Mouse (Mus musculus): ENCODE results near the gene Glcci1. TPM values are rescaled to one million over a fixed set of nuclear protein-coding genes. Genes with fewer than 3 reads are reported as not detected.

Glcci1 gene
- polyA plus RNA-seq, 1 experiment from 2014 or later: 8.7 TPM

DNA sequence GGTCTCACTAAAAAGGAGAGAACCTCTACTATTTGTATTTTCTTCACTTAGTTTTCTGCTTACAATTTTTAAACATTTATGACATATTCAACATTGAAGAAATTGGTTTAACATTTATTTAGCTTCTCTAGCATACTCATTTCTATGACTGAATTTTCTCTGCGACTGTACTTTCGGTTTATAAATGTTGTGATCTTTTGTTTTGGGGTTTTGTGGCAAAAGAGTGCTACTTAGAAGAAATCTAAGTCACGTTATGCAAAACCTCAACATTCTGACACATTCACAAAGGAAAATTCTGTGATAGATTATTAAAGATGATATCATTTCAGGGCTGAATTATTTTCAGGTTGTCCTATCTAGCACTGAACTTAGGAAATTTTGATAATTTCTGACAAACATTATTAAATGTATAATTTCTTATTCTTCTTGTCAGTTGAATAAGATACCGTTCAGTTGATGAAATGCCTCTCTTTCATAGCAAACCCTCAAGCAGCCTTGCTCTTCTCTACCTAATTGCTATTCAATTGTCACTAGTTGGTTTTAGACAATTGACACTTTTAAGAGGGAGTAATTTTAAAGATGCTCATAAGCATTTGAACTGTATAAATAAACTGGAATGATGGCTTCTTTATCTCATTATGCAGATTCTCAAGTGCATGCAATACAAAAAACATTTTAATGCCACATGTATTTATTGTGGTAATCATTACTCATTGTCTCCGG is 47.6 kb downstream of the Glcci1 start:
- Histone ChIP-seq H3K9ac (ENCODE audit: low read depth, low read length) (no peak overlapping the region), H3K27me3 (replicated peaks; ENCODE audit: control insufficient read depth, insufficient read depth, low read length) (no peaks in the 10 kb centered on the region), H3K27ac (replicated peaks; ENCODE audit: low read depth, low read length) (no peak overlapping the region), H3K9me3 (ENCODE audit: control insufficient read depth, low read length) (no peaks in the 10 kb centered on the region), H3K36me3 (ENCODE audit: control insufficient read depth, insufficient read depth, low read length) (0 out of 2 replicates have a peak, but pooled peaks cover 11% of the 10 kb centered on the region), H3K4me1 (ENCODE audit: control insufficient read depth, insufficient read depth, low read length) (no peaks in the 10 kb centered on the region), H3K4me2 (ENCODE audit: low read depth, low read length) (no peak overlapping the region), H3K4me3 (ENCODE audit: low read depth, low read length) (no peak overlapping the region)
- WGBS: 88% methylated on average over 5 of the region's 5 CpGs
- ATAC-seq (ENCODE audit: low read depth) (no peak), DNase-seq (ENCODE audit: low spot score) (no peak)

DNA sequence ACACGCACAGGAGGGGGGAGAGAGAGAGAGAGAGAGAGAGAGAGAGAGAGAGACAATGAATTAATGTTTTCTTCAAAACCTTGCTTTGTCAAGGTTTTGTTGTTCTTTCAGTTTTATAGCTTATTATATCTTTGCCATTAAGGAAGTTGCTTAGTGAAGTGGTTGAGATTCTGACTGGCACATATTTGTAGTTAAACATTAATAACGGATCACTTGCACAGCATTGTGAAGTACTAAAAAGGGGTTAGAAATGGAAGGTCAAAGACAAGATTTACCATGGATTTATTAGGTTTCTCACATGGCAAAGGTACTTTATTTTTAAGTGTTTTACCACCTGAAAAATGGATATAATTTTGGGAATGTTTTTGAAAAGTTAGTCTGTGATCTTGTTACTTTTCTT is 51.3 kb downstream of the Glcci1 start:
- ATAC-seq (ENCODE audit: low read depth): no peak
- WGBS: 95% methylated on average over 2 of the region's 2 CpGs
- H3K4me2 ChIP-seq (ENCODE audit: low read depth, low read length): no peak overlapping the region
- H3K4me3 ChIP-seq (ENCODE audit: low read depth, low read length): no peak overlapping the region
- no peak for DNase-seq (ENCODE audit: low spot score)
- 0 out of 2 replicates have a peak, but pooled peaks cover 7% of the 10 kb centered on the region for H3K36me3 ChIP-seq (ENCODE audit: control insufficient read depth, insufficient read depth, low read length)
- no peaks in the 10 kb centered on the region for H3K4me1 ChIP-seq (ENCODE audit: control insufficient read depth, insufficient read depth, low read length)
- H3K27me3 ChIP-seq (replicated peaks; ENCODE audit: control insufficient read depth, insufficient read depth, low read length): no peaks in the 10 kb centered on the region
- no peak overlapping the region for H3K9ac ChIP-seq (ENCODE audit: low read depth, low read length)
- 0 out of 2 replicates have a peak, but pooled peaks cover 3% of the 10 kb centered on the region for H3K9me3 ChIP-seq (ENCODE audit: control insufficient read depth, low read length)
- H3K27ac ChIP-seq (replicated peaks; ENCODE audit: low read depth, low read length): no peak overlapping the region

- H3K4me3 ChIP-seq (ENCODE audit: low read depth, low read length): no peak overlapping the region
- WGBS: 95% methylated on average over 9 of the region's 9 CpGs
- no peaks in the 10 kb centered on the region for H3K4me1 ChIP-seq (ENCODE audit: control insufficient read depth, insufficient read depth, low read length)
- no peak overlapping the region for H3K4me2 ChIP-seq (ENCODE audit: low read depth, low read length)
- peaks cover 11% of the 10 kb centered on the region; the same call in 1 of the 2 replicates for H3K36me3 ChIP-seq (ENCODE audit: control insufficient read depth, insufficient read depth, low read length)
- DNase-seq (ENCODE audit: low spot score) (no peak), ATAC-seq (ENCODE audit: low read depth) (no peak)
- H3K9ac ChIP-seq (ENCODE audit: low read depth, low read length): no peak overlapping the region
- no peaks in the 10 kb centered on the region for H3K9me3 ChIP-seq (ENCODE audit: control insufficient read depth, low read length)
- H3K27me3 ChIP-seq (replicated peaks; ENCODE audit: control insufficient read depth, insufficient read depth, low read length): no peaks in the 10 kb centered on the region
- no peak overlapping the region for H3K27ac ChIP-seq (replicated peaks; ENCODE audit: low read depth, low read length)
These were observed 73.0 kb downstream of the Glcci1 start for GRCm38 (mm10) chr6:8582377-8582776.

DNA sequence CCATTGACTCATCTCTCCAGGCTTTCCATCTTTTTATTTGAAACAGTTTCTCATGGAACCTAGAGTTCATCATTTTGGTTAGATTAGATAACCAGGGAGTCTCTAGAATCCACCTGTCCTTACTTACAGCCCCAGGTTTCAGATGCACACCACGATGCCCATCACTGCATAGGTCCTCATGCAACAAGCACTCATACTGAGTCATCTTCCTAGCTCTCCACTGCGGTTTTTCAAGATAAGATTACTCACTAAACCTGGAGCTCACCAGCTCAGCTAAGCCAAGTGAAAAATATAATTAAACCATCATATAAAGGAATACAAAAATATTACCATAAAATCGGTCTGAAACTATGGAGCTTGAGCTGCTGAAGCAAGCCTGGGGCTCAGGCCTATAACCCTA is 74.5 kb downstream of the Glcci1 start:
- no peak for DNase-seq (ENCODE audit: low spot score)

GRCm38 (mm10) chr6:8591665-8592064 is 82.3 kb downstream of the Glcci1 start:
- H3K36me3 ChIP-seq (ENCODE audit: control insufficient read depth, insufficient read depth, low read length): 0 out of 2 replicates have a peak, but pooled peaks cover 11% of the 10 kb centered on the region
- no peak overlapping the region for H3K4me2 ChIP-seq (ENCODE audit: low read depth, low read length)
- 91% methylated on average over 9 of the region's 9 CpGs for WGBS
- no peak overlapping the region for H3K27ac ChIP-seq (replicated peaks; ENCODE audit: low read depth, low read length)
- DNase-seq (ENCODE audit: low spot score): no peak
- H3K4me1 ChIP-seq (ENCODE audit: control insufficient read depth, insufficient read depth, low read length): no peaks in the 10 kb centered on the region
- no peak for ATAC-seq (ENCODE audit: low read depth)
- no peaks in the 10 kb centered on the region for H3K27me3 ChIP-seq (replicated peaks; ENCODE audit: control insufficient read depth, insufficient read depth, low read length)
- no peak overlapping the region for H3K9ac ChIP-seq (ENCODE audit: low read depth, low read length)
- H3K4me3 ChIP-seq (ENCODE audit: low read depth, low read length): no peak overlapping the region
- no peaks in the 10 kb centered on the region for H3K9me3 ChIP-seq (ENCODE audit: control insufficient read depth, low read length)

More for the DNA sequence above, 74.5 kb downstream of the Glcci1 start:
- WGBS: 91% methylated on average over 3 of the region's 3 CpGs
- H3K36me3 ChIP-seq (ENCODE audit: control insufficient read depth, insufficient read depth, low read length): peaks cover 11% of the 10 kb centered on the region; the same call in 1 of the 2 replicates
- H3K27me3 ChIP-seq (replicated peaks; ENCODE audit: control insufficient read depth, insufficient read depth, low read length): no peaks in the 10 kb centered on the region
- H3K9ac ChIP-seq (ENCODE audit: low read depth, low read length): no peak overlapping the region
- no peak for ATAC-seq (ENCODE audit: low read depth)
- no peak overlapping the region for H3K27ac ChIP-seq (replicated peaks; ENCODE audit: low read depth, low read length)
- no peak overlapping the region for H3K4me3 ChIP-seq (ENCODE audit: low read depth, low read length)
- no peak overlapping the region for H3K4me2 ChIP-seq (ENCODE audit: low read depth, low read length)
- H3K9me3 ChIP-seq (ENCODE audit: control insufficient read depth, low read length): no peaks in the 10 kb centered on the region
- H3K4me1 ChIP-seq (ENCODE audit: control insufficient read depth, insufficient read depth, low read length): no peaks in the 10 kb centered on the region

DNA sequence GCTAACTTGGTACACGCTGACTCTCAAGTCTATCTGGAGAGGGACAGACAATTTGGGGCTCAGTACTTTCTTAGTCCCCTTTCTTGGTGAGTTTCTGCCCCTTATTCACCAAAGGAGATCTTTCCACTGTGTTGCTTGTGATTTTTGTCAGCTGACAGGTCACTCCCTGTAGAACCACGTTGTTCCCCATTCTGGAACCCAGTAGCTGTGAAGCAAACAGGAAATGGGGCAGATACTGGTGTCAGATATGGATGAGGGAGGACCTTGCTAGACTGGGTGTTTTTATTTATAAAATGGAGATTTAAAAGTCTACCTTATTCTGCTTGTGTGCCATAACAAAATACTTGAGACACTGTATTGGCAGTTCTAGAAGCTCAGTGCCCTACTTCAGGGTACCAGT is 108.0 kb downstream of the Glcci1 start:
- H3K9ac ChIP-seq (ENCODE audit: low read depth, low read length): no peak overlapping the region

DNA sequence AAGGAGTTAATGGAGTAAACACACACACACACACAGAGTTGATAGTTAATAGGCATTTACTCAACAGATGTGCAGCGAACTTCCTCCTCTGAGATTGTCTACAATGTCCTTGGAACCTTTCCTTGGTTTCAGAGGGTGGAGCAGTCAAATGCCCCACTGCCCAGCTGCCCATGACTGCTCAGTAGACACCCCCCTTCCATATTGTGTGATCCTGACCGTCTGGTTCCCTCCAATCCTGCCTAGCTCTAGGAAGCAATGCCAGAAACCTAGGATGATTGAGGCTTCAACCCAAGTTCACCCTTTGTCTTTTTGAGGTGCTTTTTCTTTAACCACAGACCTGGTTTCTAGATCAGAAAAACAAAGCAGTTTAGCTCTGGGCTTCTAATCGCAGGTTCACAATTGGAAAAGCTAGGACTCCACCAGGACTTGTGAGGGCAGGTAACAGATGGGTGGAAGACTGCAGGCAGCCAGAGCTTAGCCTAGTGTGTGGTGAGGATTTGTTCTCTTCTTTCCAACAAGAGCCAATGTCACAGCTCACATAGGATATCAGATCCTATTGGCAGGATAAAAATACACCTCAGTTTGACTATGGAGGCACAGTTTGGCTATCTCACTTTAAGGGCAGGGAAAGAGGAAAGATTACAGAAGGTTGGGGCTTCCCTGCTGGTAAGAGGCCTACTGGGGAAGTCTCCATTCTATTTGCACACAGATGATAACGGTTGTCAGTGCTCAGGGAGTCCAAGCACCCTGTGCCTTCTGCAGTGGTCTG is 110.4 kb downstream of the Glcci1 start:
- no peak overlapping the region for H3K4me2 ChIP-seq (ENCODE audit: low read depth, low read length)
- WGBS: 76% methylated on average over 4 of the region's 4 CpGs
- no peaks in the 10 kb centered on the region for H3K27me3 ChIP-seq (replicated peaks; ENCODE audit: control insufficient read depth, insufficient read depth, low read length)
- no peak overlapping the region for H3K9ac ChIP-seq (ENCODE audit: low read depth, low read length)
- ATAC-seq (ENCODE audit: low read depth) (no peak), DNase-seq (ENCODE audit: low spot score) (no peak)
- H3K36me3 ChIP-seq (ENCODE audit: control insufficient read depth, insufficient read depth, low read length): no peaks in the 10 kb centered on the region
- no peaks in the 10 kb centered on the region for H3K9me3 ChIP-seq (ENCODE audit: control insufficient read depth, low read length)
- no peak overlapping the region for H3K27ac ChIP-seq (replicated peaks; ENCODE audit: low read depth, low read length)
- no peaks in the 10 kb centered on the region for H3K4me1 ChIP-seq (ENCODE audit: control insufficient read depth, insufficient read depth, low read length)
- H3K4me3 ChIP-seq (ENCODE audit: low read depth, low read length): no peak overlapping the region

More for the DNA sequence above, 108.0 kb downstream of the Glcci1 start:
- ATAC-seq (ENCODE audit: low read depth) (no peak), DNase-seq (ENCODE audit: low spot score) (no peak)
- whole genome bisulfite sequencing: 69% methylated on average over 2 of the region's 2 CpGs
- no peak overlapping the region for H3K27ac ChIP-seq (replicated peaks; ENCODE audit: low read depth, low read length)
- H3K4me2 ChIP-seq (ENCODE audit: low read depth, low read length): no peak overlapping the region
- H3K4me1 ChIP-seq (ENCODE audit: control insufficient read depth, insufficient read depth, low read length): no peaks in the 10 kb centered on the region
- no peaks in the 10 kb centered on the region for H3K27me3 ChIP-seq (replicated peaks; ENCODE audit: control insufficient read depth, insufficient read depth, low read length)
- H3K36me3 ChIP-seq (ENCODE audit: control insufficient read depth, insufficient read depth, low read length): no peaks in the 10 kb centered on the region
- no peaks in the 10 kb centered on the region for H3K9me3 ChIP-seq (ENCODE audit: control insufficient read depth, low read length)
- no peak overlapping the region for H3K4me3 ChIP-seq (ENCODE audit: low read depth, low read length)

GRCm38 (mm10) chr6:8623045-8623444 is 113.6 kb downstream of the Glcci1 start:
- ATAC-seq (ENCODE audit: low read depth): no peak
- Histone ChIP-seq H3K27me3 (replicated peaks; ENCODE audit: control insufficient read depth, insufficient read depth, low read length) (no peaks in the 10 kb centered on the region), H3K9me3 (ENCODE audit: control insufficient read depth, low read length) (no peaks in the 10 kb centered on the region), H3K9ac (ENCODE audit: low read depth, low read length) (no peak overlapping the region), H3K4me1 (ENCODE audit: control insufficient read depth, insufficient read depth, low read length) (no peaks in the 10 kb centered on the region), H3K27ac (replicated peaks; ENCODE audit: low read depth, low read length) (no peak overlapping the region), H3K36me3 (ENCODE audit: control insufficient read depth, insufficient read depth, low read length) (no peaks in the 10 kb centered on the region), H3K4me2 (ENCODE audit: low read depth, low read length) (no peak overlapping the region), H3K4me3 (ENCODE audit: low read depth, low read length) (no peak overlapping the region)
- no peak for DNase-seq (ENCODE audit: low spot score)
- WGBS: 75% methylated on average over 3 of the region's 3 CpGs

Data from embryonic facial prominence, embryonic 14.5 days (tissue).